Mouse (Mus musculus): ENCODE data around the gene Casp9.

DNA sequence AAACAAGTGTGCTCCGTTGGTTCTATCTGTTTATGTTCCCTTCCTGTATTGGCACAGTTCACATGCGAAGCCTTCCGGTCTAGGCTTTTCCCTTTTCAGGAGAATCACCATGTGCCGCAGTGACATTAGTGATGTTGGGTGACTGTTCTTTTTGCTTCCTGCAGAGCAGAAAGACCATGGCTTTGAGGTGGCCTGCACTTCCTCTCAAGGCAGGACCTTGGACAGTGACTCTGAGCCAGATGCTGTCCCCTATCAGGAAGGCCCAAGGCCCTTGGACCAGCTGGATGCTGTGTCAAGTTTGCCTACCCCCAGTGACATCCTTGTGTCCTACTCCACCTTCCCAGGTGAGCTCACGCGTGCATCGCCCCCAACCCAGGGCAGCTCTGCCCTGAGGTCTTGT, 18.0 kb downstream of the Casp9 start:
- no peak for TF ChIP-seq CTCF (IDR thresholded peaks at IDR 0.05; ENCODE audit: low read depth, low read length)
- no peak for TF ChIP-seq POLR2AphosphoS5 (IDR thresholded peaks at IDR 0.05; ENCODE audit: insufficient replicate concordance, low read depth, low read length)
- no peak for TF ChIP-seq TAL1 (conservative IDR thresholded peaks at IDR 0.05; ENCODE audit: low read depth, low read length)
- no peak for TF ChIP-seq GATA1 (IDR thresholded peaks at IDR 0.05; ENCODE audit: borderline replicate concordance, low read length)
